Mouse (Mus musculus): Measurements from ENCODE around the gene Krtap4-6. TPM values are rescaled to one million over a fixed set of nuclear protein-coding genes. Genes with fewer than 3 reads are reported as not detected.
"Not testable (repeated sequence)": the region's sequence is repeated elsewhere in the genome, so short reads cannot be mapped to it uniquely, and the experiment has no call there.

Gene Krtap4-6
- not detected in 2 replicates for total RNA-seq (2015)
- total RNA-seq (2017): not detected in 2 replicates

- no peak for ATAC-seq (ENCODE audit: poor library complexity, severe bottlenecking)
Observed at GRCm38 (mm10) chr11:99665860-99666259, at the start of gene Krtap4-6. Krtap4-6 (minus strand) TSS chr11:99665960.

GRCm38 (mm10) chr11:99690463-99690862 lies 24.7 kb upstream of the Krtap4-6 start, which contains the start of gene Gm14190:
Gm14190 (minus strand) TSS chr11:99690740.
- no peak for ATAC-seq (ENCODE audit: poor library complexity, severe bottlenecking)

GRCm38 (mm10) chr11:99685235-99685634 lies 19.5 kb upstream of the Krtap4-6 start:
- not testable (repeated sequence) for ATAC-seq (ENCODE audit: poor library complexity, severe bottlenecking)

- no peak for ATAC-seq (ENCODE audit: poor library complexity, severe bottlenecking)
Observed at GRCm38 (mm10) chr11:99683481-99683880, 17.7 kb upstream of the Krtap4-6 start.

- no peak for ATAC-seq (ENCODE audit: poor library complexity, severe bottlenecking)
Observed at GRCm38 (mm10) chr11:99662802-99663201, 3.0 kb downstream of the Krtap4-6 start.

- ATAC-seq (ENCODE audit: poor library complexity, severe bottlenecking): no peak
Observed at GRCm38 (mm10) chr11:99659256-99659655, 6.5 kb downstream of the Krtap4-6 start.

- ATAC-seq (ENCODE audit: poor library complexity, severe bottlenecking): not testable (repeated sequence)
Observed at GRCm38 (mm10) chr11:99658467-99659010, 7.2 kb downstream of the Krtap4-6 start, which contains the start of gene Gm11563. Gm11563 (minus strand) TSS chr11:99658960.

- ATAC-seq (ENCODE audit: poor library complexity, severe bottlenecking): no peak
Observed at GRCm38 (mm10) chr11:99657051-99657450, 8.7 kb downstream of the Krtap4-6 start.

- no peak for ATAC-seq (ENCODE audit: poor library complexity, severe bottlenecking)
Observed at GRCm38 (mm10) chr11:99650136-99650535, 15.6 kb downstream of the Krtap4-6 start, which contains the start of gene Gm11555. Gm11555 (minus strand) TSS chr11:99650236.

- ATAC-seq (ENCODE audit: poor library complexity, severe bottlenecking): no peak
Observed at GRCm38 (mm10) chr11:99646444-99646843, 19.3 kb downstream of the Krtap4-6 start.

GRCm38 (mm10) chr11:99644351-99644750 lies 21.4 kb downstream of the Krtap4-6 start:
- no peak for ATAC-seq (ENCODE audit: poor library complexity, severe bottlenecking)

GRCm38 (mm10) chr11:99643635-99644139 lies 22.1 kb downstream of the Krtap4-6 start, which contains the start of gene Krtap4-7:
Krtap4-7 (minus strand) TSS chr11:99644089.
- not testable (repeated sequence) for ATAC-seq (ENCODE audit: poor library complexity, severe bottlenecking)

- ATAC-seq (ENCODE audit: poor library complexity, severe bottlenecking): no peak
Observed at GRCm38 (mm10) chr11:99640926-99641325, 24.8 kb downstream of the Krtap4-6 start.

- no peak for ATAC-seq (ENCODE audit: poor library complexity, severe bottlenecking)
Observed at GRCm38 (mm10) chr11:99637086-99637485, 28.7 kb downstream of the Krtap4-6 start.

- ATAC-seq (ENCODE audit: poor library complexity, severe bottlenecking): no peak
Observed at GRCm38 (mm10) chr11:99634653-99635134, 31.1 kb downstream of the Krtap4-6 start, which contains the start of gene Krtap4-2. Krtap4-2 (minus strand) TSS chr11:99635084.

GRCm38 (mm10) chr11:99633293-99633692 lies 32.5 kb downstream of the Krtap4-6 start:
- ATAC-seq (ENCODE audit: poor library complexity, severe bottlenecking): no peak

GRCm38 (mm10) chr11:99630890-99631289 lies 34.9 kb downstream of the Krtap4-6 start:
- ATAC-seq (ENCODE audit: poor library complexity, severe bottlenecking): no peak

- ATAC-seq (ENCODE audit: poor library complexity, severe bottlenecking): no peak
Observed at GRCm38 (mm10) chr11:99628138-99628537, 37.6 kb downstream of the Krtap4-6 start, which contains the start of gene Krtap4-1. Krtap4-1 (minus strand) TSS chr11:99628238.

GRCm38 (mm10) chr11:99620335-99620734 lies 45.4 kb downstream of the Krtap4-6 start, which contains the start of gene Gm11562:
Gm11562 (minus strand) TSS chr11:99620435.
- ATAC-seq (ENCODE audit: poor library complexity, severe bottlenecking): no peak

Data from megakaryocyte, adult 5-6 weeks (primary cell).